Mouse (Mus musculus) spleen, adult 12 weeks (tissue): ENCODE results near the gene Gm37596.
"Not testable (repeated sequence)": the region's sequence is repeated elsewhere in the genome, so short reads cannot be mapped to it uniquely, and the experiment has no call there.

Experiments used
- DNase-seq: peaks from one replicate; pipeline ENCODE4 v3.0.0; 2022; ENCODE audit warnings: low spot score

The Gm37596 gene

GRCm38 (mm10) chr3:93692970-93693369, at the start of gene Gm37596:
TSS of gene Gm37596 (minus strand) at chr3:93693070.
- DNase-seq, result not testable (repeated sequence)

- not testable (repeated sequence) for DNase-seq
These were observed 16.2 kb upstream of the Gm37596 start for GRCm38 (mm10) chr3:93708969-93709637.

- not testable (repeated sequence) for DNase-seq
These were observed 16.7 kb downstream of the Gm37596 start, which contains the start of gene Tdpoz1 for GRCm38 (mm10) chr3:93676210-93676609. TSS of gene Tdpoz1 (minus strand) at chr3:93676310.

GRCm38 (mm10) chr3:93670805-93671503, 21.9 kb downstream of the Gm37596 start:
- not testable (repeated sequence) for DNase-seq

GRCm38 (mm10) chr3:93654260-93654659, 38.6 kb downstream of the Gm37596 start:
- DNase-seq, result no peak

GRCm38 (mm10) chr3:93652586-93652985, 40.3 kb downstream of the Gm37596 start, which contains the start of gene Tdpoz2:
TSS of gene Tdpoz2 (minus strand) at chr3:93652686.
- DNase-seq, result no peak
